Mouse (Mus musculus): Measurements from ENCODE around the gene Ldb2.

The Ldb2 gene

DNA sequence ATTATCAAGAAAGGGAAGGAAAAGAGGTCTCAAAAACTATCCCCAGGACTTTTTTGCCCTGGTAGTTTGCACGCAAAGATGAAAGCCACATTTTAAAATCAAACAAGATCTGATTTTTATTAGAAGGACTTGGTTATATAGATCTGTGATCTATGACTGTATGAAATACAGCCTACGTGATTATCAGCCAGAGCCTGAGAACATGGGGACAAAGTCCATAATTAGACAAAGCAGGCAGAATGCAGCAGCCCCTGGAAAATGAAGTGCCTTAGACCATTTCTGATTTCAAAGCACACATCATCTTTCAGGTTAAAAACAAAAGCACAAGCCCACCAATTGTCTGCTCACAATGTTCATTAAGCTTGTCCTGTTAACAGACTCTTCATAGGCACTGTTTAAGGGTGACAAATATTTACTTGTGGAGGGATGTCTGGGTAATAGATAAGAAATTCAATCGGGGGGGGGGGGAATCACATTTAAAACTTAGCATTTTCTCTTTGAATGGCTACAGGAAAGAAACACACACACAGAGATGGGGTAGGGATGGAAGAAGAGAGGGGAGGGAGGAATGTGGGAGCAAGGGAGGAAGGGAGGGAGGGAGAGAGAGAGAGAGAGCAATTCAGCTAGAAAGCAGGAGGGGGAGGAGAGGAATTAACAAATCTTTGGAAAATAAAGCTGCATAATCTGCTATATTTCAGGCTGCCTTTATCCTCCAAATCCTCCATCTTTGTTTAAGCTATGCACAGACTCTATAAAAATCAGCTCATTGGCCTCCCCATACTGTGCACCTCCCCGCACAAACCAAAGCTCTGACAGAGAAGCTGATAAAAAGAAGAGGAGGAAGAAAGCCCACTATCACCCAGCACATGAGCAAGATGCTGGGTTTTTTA, 153.3 kb downstream of the Ldb2 start:
- in situ Hi-C loops (cut with MboI, MseI), result no loop called here

- in situ Hi-C loops (cut with MboI, MseI), result no loop called here
These were observed 156.4 kb downstream of the Ldb2 start for GRCm38 (mm10) chr5:44643079-44643478.

- in situ Hi-C loops (cut with MboI, MseI), result no loop called here
These were observed 158.4 kb downstream of the Ldb2 start for GRCm38 (mm10) chr5:44641060-44641459.

DNA sequence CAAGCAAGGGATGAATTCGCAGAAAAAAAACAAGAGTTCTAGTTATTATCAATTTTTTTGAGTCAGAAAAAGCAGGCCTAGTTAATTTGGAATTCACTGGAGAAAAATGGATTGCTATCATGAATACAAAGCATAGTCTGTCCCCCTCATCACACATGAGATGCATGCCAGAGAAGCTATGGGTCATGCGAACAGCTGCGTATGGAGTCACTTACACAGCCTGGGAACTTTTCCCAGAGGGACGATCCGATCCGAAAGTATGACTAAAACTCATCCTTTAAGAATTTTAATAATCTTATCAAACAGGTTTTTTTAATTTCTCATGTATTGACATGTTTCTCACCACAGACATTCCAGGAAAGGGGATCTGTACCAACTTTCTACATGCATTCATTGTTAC, 163.9 kb downstream of the Ldb2 start:
- in situ Hi-C loops (cut with MboI, MseI), result no loop called here

DNA sequence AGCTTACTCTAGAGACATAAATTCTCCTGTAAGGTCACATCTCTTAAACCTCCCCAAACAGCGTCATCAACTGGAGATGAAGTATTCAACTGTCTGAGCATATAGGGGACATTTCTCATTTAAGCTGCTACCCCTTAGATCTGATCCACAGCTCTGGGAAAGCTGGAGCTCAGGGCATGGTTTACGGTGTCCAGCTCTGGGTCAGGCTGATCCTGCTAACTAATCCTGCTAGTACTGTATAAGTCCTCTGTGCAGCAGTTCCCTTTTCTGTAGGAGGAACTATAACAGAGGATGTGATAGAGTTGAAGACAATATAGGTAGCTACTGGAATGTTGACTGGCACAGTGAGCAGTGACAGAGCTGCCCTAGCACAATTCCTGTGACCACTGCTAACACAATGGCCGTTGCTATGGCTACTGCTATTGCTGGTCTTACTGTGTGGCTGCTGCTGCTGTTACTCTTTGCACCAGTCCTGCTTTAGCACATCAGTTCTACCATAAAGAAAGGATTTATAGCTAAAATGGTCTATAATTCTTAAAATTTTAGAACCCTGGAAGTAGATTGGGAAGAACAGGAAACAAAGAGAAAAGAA, 170.3 kb downstream of the Ldb2 start:
- in situ Hi-C loops (cut with MboI, MseI), result no loop called here

GRCm38 (mm10) chr5:44627487-44627886, 172.0 kb downstream of the Ldb2 start:
- in situ Hi-C loops (cut with MboI, MseI), result no loop called here

GRCm38 (mm10) chr5:44626885-44627284, 172.6 kb downstream of the Ldb2 start:
- in situ Hi-C loops (cut with MboI, MseI), result no loop called here

DNA sequence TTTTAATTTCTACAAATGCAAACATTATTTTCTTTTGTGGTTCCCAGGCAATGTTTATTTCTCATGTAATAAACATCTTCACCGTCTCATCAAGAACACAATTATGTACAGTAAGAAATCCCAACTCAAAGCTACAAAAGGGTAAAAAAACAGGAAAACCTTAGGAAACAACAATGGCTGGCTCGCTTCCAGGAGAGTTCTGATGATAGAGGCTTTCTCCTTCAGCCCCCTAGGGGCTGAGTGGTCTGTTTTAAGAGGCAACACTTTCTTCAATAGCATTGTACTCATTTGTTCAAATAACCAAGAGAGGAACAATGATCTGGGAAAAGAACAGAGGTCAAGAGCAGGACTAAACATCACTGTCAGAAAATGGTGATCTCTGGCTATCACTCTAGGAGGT, 173.4 kb downstream of the Ldb2 start:
- in situ Hi-C loops (cut with MboI, MseI), result no loop called here

GRCm38 (mm10) chr5:44615677-44616076, 183.8 kb downstream of the Ldb2 start:
- in situ Hi-C loops (cut with MboI, MseI), result no loop called here

DNA sequence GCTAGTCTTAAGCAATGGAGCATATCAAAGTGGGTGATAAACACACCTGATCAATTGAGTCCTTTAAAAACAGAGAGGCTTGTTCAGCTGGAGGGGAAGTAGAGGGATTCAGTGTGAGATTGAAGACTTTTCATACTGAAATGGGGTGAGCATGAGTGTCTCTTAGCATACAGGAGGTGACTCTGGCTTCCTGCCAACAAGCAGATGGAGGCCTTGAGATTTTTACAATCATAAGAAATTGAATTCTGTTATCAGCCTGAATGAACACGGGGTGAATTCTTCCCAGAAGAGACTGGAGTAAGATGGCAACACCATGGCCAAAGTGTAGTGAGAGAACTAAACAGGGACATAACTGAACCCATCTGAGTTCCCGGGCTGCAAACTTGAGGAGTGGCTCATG, 190.6 kb downstream of the Ldb2 start:
- in situ Hi-C loops (cut with MboI, MseI), result no loop called here

DNA sequence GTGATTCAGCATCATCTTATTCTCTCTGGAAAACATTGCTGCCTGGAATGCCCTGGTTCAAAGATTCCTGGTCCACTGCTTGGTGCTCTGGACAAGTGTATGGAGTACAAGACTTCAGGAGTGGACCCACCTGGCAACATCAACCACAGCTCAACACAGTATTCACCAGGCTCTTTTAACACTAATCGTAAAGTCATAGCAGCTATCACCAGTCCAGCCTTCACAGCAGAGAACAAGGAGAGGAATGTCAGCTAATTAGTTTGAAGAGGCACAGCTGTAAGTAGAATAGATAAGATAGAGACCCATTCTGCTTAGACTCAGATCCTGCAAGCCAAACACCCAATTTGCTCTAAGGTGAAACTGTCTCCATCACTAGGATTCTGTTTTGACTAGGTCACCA, 198.1 kb downstream of the Ldb2 start:
- in situ Hi-C loops (cut with MboI, MseI), result no loop called here

DNA sequence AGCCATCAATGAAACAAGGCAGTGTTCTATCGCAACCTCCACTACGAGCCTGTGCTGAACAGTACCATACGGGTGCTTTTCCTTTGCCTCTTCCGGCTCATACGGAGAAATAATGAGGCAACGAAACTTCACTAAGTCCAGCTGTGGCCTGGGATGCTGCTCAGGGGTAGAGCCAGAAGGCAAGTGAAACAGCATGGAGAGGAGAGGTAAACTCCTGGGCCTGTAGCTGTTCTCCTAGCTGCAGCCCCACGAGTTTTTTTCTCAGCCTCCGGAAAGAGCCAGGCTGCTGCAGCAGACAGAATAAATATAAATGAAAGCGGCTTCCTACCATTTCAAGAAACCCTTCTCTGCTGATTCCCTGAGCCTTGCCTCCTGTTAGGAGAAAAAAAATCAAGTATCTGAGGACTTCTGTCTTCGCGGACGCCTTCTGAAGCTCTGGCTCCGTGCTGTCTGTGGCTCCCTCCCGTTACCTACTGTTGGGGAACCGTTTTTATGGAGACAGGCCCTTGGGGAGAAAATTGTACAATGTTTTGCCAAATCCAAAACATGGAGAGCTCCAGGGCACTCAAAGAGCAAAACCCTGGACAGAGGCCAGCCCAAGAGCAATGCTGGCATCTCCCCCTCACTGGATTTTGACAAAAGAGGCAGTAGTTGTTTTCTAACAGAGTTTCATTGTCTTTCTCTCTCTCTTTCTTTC, 205.8 kb downstream of the Ldb2 start:
- in situ Hi-C loops (cut with MboI, MseI), result no loop called here

- in situ Hi-C loops (cut with MboI, MseI), result no loop called here
These were observed 208.7 kb downstream of the Ldb2 start for GRCm38 (mm10) chr5:44590750-44591149.

- in situ Hi-C loops (cut with MboI, MseI), result no loop called here
These were observed 210.2 kb downstream of the Ldb2 start for GRCm38 (mm10) chr5:44589318-44589717.

GRCm38 (mm10) chr5:44586571-44586970, 212.9 kb downstream of the Ldb2 start:
- in situ Hi-C loops (cut with MboI, MseI), result no loop called here

- in situ Hi-C loops (cut with MboI, MseI), result no loop called here
These were observed 219.5 kb downstream of the Ldb2 start for GRCm38 (mm10) chr5:44579899-44580459.

DNA sequence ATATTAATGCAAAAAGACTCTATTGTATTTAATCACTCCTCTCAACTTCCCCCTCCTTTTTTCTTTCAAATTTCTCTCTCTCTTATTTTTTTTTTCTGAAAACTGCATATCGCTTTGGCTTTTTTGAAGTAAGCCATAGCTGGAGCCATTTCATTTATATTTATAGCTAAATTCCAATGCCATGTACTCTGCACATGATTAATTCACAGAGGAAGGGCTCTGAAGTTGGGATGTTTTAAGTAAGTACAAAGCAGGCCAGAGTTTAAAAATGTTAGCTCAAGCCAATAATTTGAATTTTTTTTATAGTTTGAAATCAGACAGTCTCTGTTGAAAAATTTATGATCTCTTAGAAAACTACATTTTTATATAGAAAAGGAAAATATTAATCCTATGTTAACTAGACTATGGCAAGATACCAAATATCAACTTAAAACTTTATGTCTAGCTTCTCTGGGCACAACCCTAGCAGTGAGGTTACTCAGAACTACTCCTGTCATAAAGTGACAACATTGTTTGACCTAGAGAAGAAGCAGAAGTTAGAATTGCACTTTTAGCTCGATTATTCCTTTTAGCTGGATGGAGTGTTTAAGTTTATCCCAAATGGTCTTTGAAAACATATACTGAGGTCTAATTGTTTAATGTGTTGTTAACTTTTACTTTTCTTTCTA, 222.7 kb downstream of the Ldb2 start:
- in situ Hi-C loops (cut with MboI, MseI), result no loop called here

- in situ Hi-C loops (cut with MboI, MseI), result no loop called here
These were observed 224.8 kb downstream of the Ldb2 start for GRCm38 (mm10) chr5:44574681-44575080.

DNA sequence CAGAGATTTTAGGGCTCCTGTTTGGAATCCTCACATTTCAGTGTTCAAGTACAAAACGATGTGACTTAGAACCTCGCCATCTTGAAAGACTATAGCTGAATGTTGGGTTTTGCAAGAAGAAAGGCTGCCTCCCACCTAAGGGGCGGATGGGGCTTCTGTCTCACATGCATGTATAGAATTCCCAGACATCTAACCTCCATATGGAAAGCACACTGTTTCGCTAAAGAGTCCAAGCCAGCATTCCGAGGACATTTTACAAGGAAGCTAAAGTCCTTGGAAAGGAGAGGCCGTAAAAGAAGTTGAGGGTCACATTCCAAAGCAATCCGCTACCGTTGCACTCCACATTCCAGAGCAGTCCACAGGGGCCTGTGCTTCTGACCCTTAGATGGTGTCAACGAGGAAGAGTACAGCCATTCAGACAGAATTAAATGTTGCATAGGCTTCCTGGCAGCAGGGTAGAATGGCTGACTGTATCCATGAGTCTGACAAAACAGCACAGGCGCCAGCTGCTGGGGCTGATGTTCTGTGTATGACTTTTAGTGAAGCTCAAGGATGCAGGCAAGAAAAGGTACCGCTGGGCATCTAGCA, 245.6 kb downstream of the Ldb2 start:
- in situ Hi-C loops (cut with MboI, MseI), result no loop called here

- in situ Hi-C loops (cut with MboI, MseI), result no loop called here
These were observed 246.3 kb downstream of the Ldb2 start for GRCm38 (mm10) chr5:44553155-44553554.

GRCm38 (mm10) chr5:44552121-44552520, 247.4 kb downstream of the Ldb2 start:
- in situ Hi-C loops (cut with MboI, MseI), result no loop called here

All from regulatory T cell (primary cell).